Mouse (Mus musculus): ENCODE results near the gene Arhgef28. TPM values are rescaled to one million over a fixed set of nuclear protein-coding genes. Genes with fewer than 3 reads are reported as not detected.
"Not testable (repeated sequence)": the region's sequence is repeated elsewhere in the genome, so short reads cannot be mapped to it uniquely, and the experiment has no call there.

Gene Arhgef28
- total RNA-seq, 2 experiments from 2014 or later, result 37.3 to 45.1 TPM

DNA sequence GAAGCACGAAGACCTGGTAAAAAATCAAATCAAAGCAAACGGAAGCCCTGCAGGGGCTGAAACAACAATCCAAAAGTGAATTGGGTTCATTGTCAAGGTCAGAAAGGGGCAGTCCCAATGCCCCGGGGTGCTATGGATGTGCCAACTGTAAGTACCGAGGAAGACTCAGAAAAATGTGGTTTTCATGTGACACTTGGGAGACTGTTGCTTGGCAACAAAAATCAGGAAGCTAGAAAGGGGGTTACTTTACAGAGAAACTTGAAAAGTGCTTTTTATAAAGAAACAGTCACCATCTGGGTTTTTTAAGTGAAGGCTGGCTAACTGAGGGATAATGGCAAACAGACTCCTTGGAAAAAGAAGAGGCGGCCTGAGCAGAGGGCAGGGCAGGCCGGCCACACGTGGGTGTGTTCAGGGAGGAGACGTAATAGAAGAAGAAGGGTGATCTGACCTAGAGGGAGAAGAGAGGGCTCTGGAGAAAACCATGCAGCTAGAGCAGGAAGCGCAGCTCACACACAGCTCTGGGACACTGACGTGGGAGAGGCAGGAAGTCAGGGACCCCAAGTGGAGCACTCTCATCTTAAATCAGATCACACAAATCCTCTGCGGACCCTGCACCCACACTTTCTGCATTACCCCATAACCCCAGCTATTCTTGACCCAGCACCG is 70.2 kb downstream of the Arhgef28 start:
- intact Hi-C loops (cut with DNase I), result no loop called here
- peak in 1 of 2 experiments; percentile 29 for DNase-seq (ENCODE audit: low spot score in 2 of 2)

DNA sequence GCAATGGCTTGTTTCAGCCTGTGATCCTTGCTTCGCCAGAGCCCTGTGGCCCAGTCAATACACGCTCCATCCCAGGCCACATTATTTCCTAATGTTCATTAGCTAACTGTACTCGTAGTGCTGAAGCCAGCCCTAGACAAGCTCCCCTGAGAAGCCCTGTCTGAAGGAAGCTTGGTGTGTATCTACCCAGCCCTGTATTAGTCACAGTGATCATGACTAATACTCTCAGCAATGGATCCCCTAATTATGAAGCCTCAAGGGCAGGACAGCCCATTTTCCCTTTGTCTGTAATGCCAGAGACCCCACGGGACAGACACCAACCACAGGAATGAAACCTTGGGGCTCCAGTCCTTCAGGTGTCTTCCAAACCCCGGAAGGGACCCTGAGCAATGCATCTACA is 73.3 kb downstream of the Arhgef28 start:
- intact Hi-C loops (cut with DNase I), result no loop called here
- no peak for DNase-seq (ENCODE audit: low spot score in 2 of 2)

DNA sequence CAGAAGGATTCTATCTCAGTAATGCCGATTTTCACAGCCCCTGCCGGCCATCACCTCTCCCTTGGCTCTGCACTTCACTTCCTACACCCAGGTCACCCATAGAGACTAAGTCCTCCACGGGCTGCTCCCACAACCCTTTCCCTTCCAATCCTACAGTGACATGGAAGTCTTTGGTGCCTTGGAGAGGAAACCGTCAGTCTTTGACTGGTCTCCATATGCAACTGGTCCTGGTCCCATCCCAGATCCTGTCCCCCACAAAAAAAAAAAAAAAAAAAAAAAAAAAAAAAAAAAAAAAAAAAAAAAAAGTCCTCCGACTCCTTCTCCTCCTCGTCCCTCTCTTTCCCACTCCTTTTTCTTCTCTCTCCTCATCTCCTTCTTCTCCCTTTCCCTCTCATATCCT is 74.0 kb downstream of the Arhgef28 start:
- DNase-seq (ENCODE audit: low spot score in 2 of 2), result no peak
- intact Hi-C loops (cut with DNase I), result no loop called here

DNA sequence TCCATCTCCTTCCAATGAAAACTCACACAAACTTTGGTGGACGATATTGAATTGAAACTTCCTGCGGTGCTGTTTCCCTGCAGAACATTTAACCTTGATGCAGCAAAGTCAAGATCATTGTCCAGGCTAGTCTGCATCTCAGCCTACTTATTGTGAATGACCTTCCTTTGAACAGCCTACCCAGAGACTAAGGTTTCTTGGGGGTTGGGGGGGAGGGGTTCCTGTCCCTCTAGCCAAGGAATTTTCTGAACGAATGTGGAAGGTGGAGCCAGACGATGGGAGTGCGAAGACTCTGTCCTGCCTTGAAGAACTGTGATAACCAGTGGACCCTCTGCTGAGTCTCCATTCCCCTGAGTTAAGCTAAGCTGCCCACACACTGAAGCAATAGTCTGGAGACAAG is 80.6 kb downstream of the Arhgef28 start:
- DNase-seq (ENCODE audit: low spot score in 2 of 2), result no peak
- intact Hi-C loops (cut with DNase I), result no loop called here

DNA sequence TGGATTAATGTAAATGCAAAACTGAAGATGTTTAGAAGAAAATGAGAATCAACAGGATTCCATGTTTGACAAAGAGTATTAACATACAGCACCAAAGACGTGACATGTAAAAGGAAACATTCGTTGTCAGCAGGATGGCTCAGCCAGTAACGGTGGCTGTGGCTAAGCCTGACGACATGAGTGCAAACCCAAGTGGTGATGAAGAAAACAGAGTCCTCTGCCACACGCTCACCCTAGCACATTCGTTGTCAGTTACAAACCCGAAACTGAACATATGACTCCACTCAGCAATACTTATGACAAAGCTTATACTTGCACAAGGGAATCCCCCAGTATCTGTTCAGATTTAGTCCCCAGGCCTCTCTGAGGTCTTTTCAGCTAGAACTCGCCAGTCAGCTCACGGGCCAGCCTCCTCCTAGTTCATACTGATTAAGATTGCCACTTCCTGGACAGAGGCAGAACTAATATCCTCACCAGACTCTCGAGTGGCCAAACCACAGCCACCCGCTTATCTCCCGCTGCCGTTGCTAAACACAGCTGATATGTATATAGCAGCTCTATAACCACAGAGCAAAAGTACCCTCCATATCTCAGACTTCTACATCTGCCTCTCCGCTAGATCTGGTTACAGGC is 82.0 kb downstream of the Arhgef28 start:
- intact Hi-C loops (cut with DNase I), result no loop called here
- no peak for DNase-seq (ENCODE audit: low spot score in 2 of 2)

DNA sequence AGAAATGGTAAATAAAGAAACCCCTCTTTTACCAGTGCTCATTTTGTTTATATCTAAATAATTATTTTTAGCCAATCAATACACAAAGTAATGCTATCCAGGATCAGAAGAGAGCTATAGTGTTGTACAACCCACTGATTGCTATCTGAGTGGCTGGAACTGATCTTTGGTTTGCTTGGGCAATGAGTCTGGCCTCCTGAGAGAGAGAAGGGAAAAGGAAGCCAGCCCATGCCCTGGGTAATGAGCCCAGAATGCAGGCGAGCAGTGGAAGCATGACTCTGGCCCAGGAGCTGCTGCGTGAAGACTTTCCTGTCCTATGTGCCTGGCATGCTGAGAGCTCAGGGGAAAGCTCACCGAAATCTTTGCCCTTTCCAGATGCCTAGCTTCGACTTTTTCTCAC is 83.5 kb downstream of the Arhgef28 start:
- no peak for DNase-seq (ENCODE audit: low spot score in 2 of 2)
- intact Hi-C loops (cut with DNase I), result no loop called here

DNA sequence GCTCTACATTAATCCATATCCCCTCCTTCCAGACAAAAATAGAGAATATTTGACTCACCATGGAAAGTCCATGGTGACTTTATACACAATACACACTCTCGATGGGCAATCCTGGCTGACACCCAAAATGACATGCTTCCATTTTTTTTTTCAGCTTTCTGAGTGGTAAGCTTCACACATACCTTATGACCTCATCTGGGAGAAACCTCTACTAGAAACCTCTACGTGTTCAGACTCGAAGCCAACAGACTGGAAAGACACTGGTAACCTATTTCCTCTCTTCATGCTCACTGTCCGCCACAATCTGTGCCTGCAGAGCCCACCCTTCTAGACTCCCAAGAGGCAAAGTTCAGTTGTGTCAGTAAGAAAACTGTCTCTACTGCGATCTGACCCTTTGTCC is 84.2 kb downstream of the Arhgef28 start:
- intact Hi-C loops (cut with DNase I), result no loop called here
- DNase-seq (ENCODE audit: low spot score in 2 of 2), result no peak

DNA sequence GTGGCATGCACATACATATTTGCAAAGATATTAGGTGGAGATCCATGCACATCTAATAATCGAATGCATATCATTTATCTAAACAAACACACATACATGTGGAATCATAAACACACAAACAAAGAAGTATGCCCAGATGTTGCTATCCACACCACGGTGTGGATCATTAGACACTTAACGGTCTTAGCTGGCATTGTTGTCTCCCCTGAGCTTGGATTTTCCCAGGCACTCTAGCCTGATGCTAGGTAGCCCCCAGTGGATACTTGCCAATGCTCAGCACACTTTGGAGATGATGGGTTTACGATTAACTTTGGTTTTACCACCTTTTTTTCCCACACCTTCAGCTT is 85.1 kb downstream of the Arhgef28 start:
- DNase-seq (ENCODE audit: low spot score in 2 of 2), result no peak
- intact Hi-C loops (cut with DNase I), result no loop called here

DNA sequence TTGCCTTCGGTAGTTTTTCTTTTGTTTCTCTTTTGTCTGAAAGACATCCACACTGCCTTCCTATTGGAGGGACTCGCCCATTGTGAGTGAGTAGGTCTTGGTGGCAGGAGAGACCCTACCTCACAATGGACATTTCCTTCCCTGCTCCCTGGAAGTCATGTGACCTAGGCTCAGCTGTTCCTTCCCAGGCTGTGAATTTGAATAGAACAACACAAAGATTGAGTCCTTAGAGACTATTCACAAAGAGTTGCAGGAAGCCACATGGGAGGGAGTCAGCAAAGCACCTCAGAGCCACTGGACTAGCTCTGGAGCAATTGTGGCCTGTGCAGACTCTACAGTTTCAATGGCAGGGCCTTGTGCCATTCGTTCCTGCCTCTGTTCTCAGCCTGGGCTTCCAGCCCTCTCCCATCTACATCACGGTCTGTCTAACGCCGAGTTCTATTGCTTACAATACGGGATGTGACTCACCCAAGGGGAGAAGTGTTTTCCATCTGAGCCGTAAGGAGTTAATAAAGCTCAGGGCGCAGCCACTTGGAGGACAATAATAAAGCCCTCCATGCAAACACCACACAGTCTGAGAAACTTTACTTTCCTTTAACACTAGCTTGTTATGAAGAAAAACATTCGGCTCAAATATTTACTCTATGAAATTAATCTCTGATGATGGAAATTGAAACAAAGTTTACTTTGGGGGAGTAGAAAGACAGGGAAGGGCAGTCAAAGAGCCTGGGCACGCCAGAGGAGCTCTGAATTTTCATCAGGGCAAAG is 85.7 kb downstream of the Arhgef28 start:
- intact Hi-C loops (cut with DNase I), result no loop called here
- DNase-seq (ENCODE audit: low spot score in 2 of 2), result no peak

DNA sequence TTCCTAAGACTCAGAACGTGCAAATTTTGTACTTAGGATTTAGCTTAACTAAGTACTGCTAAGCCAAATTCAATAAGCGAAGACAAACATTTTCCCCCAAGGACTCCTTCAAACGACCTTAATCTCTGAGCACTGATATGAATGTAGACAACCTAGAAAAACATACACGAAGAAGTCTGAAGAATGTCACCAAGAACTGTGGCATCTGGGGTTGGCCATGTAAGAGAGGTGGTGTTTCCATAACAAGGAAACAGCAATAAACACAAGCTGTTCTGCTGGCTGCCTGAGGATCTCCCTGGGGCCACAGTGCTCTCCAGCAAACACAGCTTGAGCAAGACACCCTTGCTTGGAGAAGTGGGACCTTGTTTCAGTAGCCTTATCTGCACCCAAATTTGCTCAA is 87.9 kb downstream of the Arhgef28 start:
- intact Hi-C loops (cut with DNase I), result no loop called here

DNA sequence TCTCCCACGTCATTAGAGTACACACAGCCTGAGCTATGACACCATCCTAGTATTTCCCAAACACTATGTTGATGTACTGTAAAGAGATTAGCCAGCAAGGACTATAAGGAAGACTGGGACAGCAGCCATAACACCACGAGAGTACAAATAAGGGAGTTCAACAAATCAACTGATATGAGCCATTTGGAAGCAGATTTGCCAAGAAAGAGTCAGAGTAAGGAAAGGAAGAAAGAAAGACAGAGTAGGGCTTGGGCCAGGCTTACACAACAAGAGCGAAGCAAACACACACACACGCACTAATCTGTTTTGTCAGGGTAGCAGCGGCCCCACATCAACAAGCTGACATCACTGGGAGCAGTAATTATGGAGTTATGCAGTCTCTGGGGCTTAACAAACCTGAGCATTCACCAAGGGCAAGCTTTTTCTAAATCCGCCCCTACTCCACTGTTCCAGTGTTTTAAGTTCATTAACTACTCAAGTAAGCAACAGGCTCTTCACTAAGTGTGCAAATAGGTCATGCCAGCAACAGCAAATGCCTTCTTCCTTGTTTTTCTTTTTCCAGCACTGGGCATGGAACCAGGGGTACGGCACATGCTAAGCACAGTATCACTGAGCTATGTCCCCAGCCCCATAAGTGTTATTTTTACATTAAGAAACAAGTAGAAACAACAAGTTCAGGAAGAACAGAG is 88.5 kb downstream of the Arhgef28 start:
- intact Hi-C loops (cut with DNase I), result no loop called here
- no peak for DNase-seq (ENCODE audit: low spot score in 2 of 2)

More for the DNA sequence above, 87.9 kb downstream of the Arhgef28 start:
- no peak for DNase-seq (ENCODE audit: low spot score in 2 of 2)

DNA sequence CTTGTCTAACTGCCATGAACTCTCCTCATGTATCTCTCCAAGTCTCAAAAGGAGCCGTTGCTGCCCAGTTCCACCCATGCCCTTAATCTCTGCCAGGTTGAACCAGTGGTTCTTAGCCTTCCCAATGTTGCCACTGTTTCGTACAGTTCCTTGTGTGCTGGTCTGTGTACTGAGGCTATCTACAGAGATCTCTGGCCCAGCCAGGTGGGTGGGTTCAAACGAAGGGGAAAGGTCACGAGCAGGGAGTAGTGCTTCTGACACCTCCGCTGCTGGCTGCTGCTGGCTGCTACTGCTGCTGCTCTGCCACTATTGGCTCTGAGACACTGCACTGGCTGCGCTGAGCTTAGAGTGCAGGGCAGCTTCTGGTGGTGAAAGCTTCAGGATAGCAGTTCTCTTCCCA is 90.6 kb downstream of the Arhgef28 start:
- intact Hi-C loops (cut with DNase I), result no loop called here
- no peak for DNase-seq (ENCODE audit: low spot score in 2 of 2)

DNA sequence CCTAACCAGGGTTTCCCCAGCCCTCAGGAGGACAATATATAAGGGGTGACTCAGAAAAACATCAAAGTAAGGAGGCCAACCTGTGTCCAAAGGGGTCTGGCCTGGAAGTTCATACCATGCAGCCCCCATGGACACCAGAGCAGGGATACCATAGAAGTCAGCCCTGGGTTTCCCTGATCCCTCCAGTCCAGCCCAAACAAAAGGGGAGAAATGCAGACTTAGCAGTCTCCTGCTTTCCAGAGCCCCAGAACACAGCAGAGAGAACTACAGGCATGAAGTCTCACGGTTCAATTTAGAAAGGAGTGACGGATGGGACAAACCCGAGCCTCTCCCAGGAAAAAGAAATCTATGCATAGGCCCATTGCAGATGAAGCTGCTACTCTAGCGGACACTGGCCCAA is 91.2 kb downstream of the Arhgef28 start:
- intact Hi-C loops (cut with DNase I), result no loop called here
- DNase-seq (ENCODE audit: low spot score in 2 of 2), result no peak

DNA sequence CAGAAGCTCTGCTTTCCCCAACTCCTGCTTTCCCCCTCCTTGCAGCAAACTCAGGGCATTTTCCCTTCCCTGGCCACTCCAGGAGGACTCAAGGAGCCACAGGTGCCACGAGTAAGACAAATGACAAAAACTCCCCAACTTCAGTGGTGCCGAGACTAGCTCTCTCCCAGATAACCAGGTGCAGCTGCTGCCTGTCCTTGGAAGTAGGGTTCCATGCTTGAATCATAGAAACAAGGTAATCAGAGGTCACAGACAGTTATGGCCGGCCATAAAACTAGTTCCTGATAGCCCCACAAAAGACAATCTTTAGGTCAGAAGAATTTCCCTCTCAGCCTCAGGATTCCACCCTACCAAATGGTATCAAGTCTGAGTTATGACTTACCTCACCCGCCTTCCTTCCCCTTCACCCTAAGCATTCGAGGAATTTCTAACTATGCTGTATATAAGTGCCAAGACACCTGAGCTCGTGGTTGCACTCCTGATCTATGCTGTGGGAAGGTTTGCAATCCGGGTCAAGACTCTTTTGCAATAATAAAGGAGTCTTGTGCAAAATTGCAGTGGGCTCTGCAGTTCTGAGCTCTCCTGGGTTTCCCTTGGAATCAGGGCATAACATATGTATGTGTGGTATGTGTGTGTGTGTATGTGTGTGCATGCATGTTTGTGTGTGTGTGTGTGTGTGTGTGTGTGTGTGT is 93.3 kb downstream of the Arhgef28 start:
- no peak for DNase-seq (ENCODE audit: low spot score in 2 of 2)
- intact Hi-C loops (cut with DNase I), result no loop called here

DNA sequence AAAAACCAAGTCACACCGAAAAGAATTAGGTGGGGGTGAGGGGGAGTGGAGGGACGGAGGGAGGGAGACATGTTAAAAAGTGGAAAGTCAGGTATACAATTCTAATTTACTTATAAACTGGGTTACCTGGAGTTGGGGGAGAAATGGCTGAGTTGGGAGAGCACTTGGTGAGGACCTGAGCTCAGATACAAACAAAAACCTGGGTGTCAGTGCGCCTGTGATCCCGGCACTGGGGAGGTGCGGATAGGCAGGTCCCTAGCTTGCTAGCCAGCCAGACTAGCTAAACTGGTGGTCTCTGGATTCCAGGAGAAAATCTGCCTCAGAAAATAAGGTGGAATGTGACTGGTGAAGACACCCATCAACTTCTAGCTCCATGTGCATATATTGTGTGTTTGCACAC is 94.7 kb downstream of the Arhgef28 start:
- intact Hi-C loops (cut with DNase I), result no loop called here
- no peak for DNase-seq (ENCODE audit: low spot score in 2 of 2)

DNA sequence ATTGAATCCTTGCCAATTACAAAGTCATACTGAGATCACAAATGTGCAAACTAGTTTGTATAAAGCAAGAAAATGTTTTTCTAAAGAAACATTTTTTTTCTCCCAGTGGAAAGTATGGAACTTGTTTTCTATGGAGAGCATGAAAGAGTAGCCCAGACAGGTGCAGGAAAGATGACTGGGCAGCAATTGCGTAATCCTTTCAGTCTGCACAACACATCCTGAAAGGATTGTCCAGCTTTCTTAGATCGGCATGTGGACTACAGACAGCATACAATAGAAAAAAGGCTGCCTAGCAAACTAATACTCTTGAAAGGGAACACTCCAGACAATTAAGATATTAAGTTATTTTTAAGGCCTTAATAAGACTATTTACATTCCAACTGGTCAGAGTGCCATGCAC is 95.2 kb downstream of the Arhgef28 start:
- intact Hi-C loops (cut with DNase I), result no loop called here
- no peak for DNase-seq (ENCODE audit: low spot score in 2 of 2)

DNA sequence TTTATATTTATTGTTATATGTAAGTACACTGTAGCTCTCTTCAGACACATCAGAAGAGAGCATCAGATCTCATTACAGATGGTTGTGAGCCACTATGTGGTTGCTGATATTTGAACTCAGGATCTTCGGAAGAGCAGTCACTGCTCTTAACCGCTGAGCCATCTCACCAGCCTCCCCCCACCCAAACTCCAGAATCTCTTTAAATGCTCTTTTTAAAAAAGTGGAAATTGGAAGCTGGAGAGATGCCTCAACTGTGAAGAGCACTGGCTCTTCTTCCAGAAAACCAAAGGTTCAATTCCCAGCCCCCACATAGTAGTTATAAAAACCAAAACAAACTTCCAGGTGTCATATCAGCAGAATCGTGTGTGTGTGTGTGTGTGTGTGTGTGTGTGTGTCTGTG is 97.8 kb downstream of the Arhgef28 start:
- DNase-seq (ENCODE audit: low spot score in 2 of 2); intact Hi-C loops (cut with DNase I): not testable (repeated sequence)

DNA sequence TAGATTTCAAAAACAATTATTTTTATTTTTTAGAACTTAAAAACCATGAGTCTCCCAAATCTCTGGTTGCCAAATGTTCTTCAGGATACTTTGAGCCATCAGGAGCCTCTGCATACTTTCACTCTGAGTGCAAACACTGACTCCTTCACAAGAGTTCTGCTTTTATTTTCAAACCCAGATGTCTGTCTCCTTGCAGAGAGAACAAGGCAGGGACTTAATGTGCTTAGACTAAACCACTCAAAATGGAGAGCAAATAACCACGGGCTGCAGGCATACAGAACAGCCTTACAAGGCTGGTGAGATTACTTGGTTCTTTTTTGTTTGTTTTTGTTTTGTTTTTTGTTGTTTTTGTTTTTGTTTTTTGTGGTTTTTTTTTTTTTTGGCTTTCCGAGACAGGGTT is 98.6 kb downstream of the Arhgef28 start:
- intact Hi-C loops (cut with DNase I), result no loop called here
- DNase-seq (ENCODE audit: low spot score in 2 of 2), result no peak

DNA sequence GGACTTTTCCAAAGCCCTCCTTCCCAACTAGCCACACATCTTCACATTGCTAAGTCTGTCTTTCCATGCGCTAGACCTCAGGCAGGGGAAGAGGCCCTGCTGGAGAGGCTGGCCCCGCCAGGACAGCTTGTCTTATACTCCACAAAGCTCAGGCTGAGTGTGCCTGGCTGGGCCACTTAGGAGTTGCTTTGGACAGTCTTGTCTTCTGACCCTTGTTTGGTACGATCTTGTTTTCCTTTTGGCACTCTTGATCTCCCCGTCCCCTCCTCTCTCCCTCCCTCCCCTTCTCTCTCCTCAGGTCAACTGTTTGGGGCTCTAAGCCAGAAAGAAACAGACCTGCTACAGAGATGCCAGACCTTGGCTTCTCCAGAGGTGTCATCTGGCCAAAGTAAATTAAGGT is 110.3 kb downstream of the Arhgef28 start:
- intact Hi-C loops (cut with DNase I), result no loop called here
- no peak for DNase-seq (ENCODE audit: low spot score in 2 of 2)

DNA sequence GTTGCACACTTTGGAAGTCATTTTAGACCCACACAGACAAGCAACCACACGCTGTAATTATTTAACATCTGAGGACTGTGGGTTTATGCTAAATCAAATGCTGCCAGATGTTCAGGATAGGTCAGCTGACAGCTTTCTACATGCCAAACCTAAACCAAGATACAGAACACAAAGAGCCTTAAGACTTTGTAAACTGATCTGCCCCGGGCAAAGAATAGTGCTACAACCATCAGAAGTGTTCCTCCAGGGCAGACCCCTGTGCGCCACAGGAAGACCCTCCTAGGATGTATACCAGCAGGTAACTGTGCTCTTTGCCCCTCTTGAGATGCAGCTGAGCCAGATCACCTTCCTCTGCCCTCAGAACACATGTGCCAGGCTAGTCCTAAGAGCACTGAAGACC is 111.9 kb downstream of the Arhgef28 start:
- DNase-seq (ENCODE audit: low spot score in 2 of 2), result no peak
- intact Hi-C loops (cut with DNase I), result no loop called here
